Mouse (Mus musculus) liver, embryonic 14.5 days (tissue): ENCODE measurements around the gene Heatr5a. TPM values are rescaled to one million over a fixed set of nuclear protein-coding genes. Genes with fewer than 3 reads are reported as not detected.

Experiments
- ATAC-seq: fragments of 200-750 bp; cut with Nextera tagmentation; 2 replicates; pipeline ENCODE4 v1.8.0; 2017; ENCODE audit warnings: moderate number of reproducible peaks, mild to moderate bottlenecking, moderate library complexity; ENCODE audit not compliant: insufficient read depth
- DNase-seq, 3 experiments: peaks; one replicate each; pipeline ENCODE4 v3.0.0-alpha.2; 2012 to 2013; ENCODE audit warnings: low read depth in 3 of 3, low spot score in 3 of 3
- H3K27ac ChIP-seq: fragments of 300-500 bp; sonication (generic); 2 replicates; pipeline ENCODE4 v1.5.1; 2014; ENCODE audit warnings: moderate library complexity, mild to moderate bottlenecking, control low read depth, inconsistent platforms
- H3K27me3 ChIP-seq: fragments of 300-500 bp; sonication (generic); 2 replicates; pipeline ENCODE4 v1.6.1; 2014; ENCODE audit warnings: mild to moderate bottlenecking, low read length, moderate library complexity; ENCODE audit not compliant: control insufficient read depth, insufficient read depth
- H3K36me3 ChIP-seq: fragments of 300-500 bp; sonication (generic); replicated peaks from 2 replicates; pipeline ENCODE4 v1.6.1; 2014; ENCODE audit warnings: low read depth; ENCODE audit not compliant: control insufficient read depth, insufficient read depth
- H3K4me1 ChIP-seq, 2 experiments: fragments of 200-500 bp in 1 of 2; fragments of 300-500 bp in 1 of 2; sonication (generic) in 1 of 2; replicated peaks; 2 replicates each; pipeline ENCODE4 v1.6.1; 2012 to 2014; ENCODE audit warnings: antibody characterized with exemption in 1 of 2, inconsistent platforms in 1 of 2, low read length in 1 of 2; ENCODE audit not compliant: control insufficient read depth in 2 of 2, insufficient read depth in 2 of 2
- H3K4me2 ChIP-seq: fragments of 300-500 bp; sonication (generic); 2 replicates; pipeline ENCODE4 v1.6.1; 2014; ENCODE audit warnings: low read depth, mild to moderate bottlenecking, control low read depth, moderate library complexity
- H3K4me3 ChIP-seq, 2 experiments: fragments of 200-500 bp in 1 of 2; fragments of 300-500 bp in 1 of 2; sonication (generic) in 1 of 2; 2 replicates each; pipeline ENCODE4 v1.5.1; 2012 to 2014; ENCODE audit warnings: low read depth in 2 of 2, low read length in 2 of 2, mild to moderate bottlenecking in 2 of 2, control low read depth in 1 of 2, inconsistent platforms in 1 of 2, moderate library complexity in 1 of 2; ENCODE audit not compliant: insufficient read depth in 1 of 2
- H3K9ac ChIP-seq: fragments of 300-500 bp; sonication (generic); replicated peaks from 2 replicates; pipeline ENCODE4 v1.6.1; 2014; ENCODE audit warnings: mild to moderate bottlenecking, control low read depth, moderate library complexity
- H3K9me3 ChIP-seq: fragments of 300-500 bp; sonication (generic); 2 replicates; pipeline ENCODE4 v1.6.1; 2016; ENCODE audit warnings: low read length, mixed read lengths; ENCODE audit not compliant: control insufficient read depth
- CTCF ChIP-seq: IDR thresholded peaks from 2 replicates; pipeline ENCODE4 v1.5.1; 2016; ENCODE audit warnings: antibody characterized with exemption, low read depth, control low read depth
- EP300 ChIP-seq: IDR thresholded peaks from 2 replicates; pipeline ENCODE4 v1.6.1; 2016; ENCODE audit warnings: antibody characterized with exemption, low read depth
- WGBS: fragments of 180-500 bp; shearing (Covaris S2); extraction: QIAGEN DNeasy Blood & Tissue Kit; methylation state at CpG from one replicate; pipeline ENCODE4 v1.1.7; 2014; ENCODE audit not compliant: insufficient replicate concordance; 5-methylcytosine and 5-hydroxymethylcytosine counted together
- polyA plus RNA-seq, 2 experiments: library from polyadenylated mRNA; depleted of rRNA in 1 of 2; stranded (reverse) in 1 of 2; unstranded in 1 of 2; fragments of >200 nt; fragmentation: Nextera tagmentation in 1 of 2; extraction: Ambion mirVana in 1 of 2; gene quantifications; 2 replicates each; pipeline versions ENCODE4 v1.2.1 to v1.2.3; 2012 to 2014

The Heatr5a gene
- polyA plus RNA-seq, 2 experiments = 5.6 to 8.2 TPM

DNA sequence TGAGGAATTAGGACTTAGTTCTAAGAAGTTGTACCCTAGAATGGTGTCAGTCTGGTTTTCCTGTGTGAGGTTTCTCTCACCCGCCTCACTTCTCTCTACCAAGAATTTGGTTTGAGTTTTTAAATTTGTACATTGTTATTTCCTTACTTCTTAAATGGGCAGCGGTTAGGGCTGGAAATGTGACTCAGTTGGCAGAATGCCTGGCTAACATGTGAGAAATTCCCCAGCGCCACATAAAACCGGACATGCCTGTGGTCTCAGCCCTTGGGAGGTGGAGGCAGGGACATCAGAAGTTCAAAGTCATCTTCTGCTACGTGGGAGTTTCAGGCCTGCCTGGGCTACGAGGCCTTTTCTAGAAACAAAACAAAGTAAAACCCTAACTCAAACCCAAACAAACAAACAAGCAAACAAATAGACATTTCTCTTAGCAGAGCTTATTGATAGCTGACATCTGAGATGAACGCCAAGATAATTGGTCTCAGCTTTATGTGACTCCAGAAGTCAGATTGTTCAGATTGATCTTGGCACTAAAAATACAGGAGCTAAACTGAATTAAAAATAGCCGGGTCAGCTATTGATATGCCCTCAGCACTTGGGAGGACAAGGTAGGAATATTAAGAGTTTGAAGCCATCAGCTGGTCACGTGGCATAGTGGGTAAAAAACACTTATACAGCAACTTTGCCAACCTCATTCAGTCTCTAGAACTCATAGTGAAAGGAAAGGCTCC is 123.0 kb downstream of the Heatr5a start:
- Histone ChIP-seq H3K4me1 (peaks cover 54 to 57% of the 10 kb centered on the region in 2 experiments), H3K27ac (no peak overlapping the region), H3K36me3 (no peaks in the 10 kb centered on the region), H3K9ac (no peak overlapping the region), H3K9me3 (no peaks in the 10 kb centered on the region), H3K4me2 (no peak overlapping the region), H3K4me3 (no peak overlapping the region), H3K27me3 (no peaks in the 10 kb centered on the region)
- ATAC-seq = no peak
- no peak for TF ChIP-seq CTCF
- no peak for TF ChIP-seq EP300
- DNase-seq = no peak
- WGBS = 77% methylated on average over 9 of the region's 9 CpGs

DNA sequence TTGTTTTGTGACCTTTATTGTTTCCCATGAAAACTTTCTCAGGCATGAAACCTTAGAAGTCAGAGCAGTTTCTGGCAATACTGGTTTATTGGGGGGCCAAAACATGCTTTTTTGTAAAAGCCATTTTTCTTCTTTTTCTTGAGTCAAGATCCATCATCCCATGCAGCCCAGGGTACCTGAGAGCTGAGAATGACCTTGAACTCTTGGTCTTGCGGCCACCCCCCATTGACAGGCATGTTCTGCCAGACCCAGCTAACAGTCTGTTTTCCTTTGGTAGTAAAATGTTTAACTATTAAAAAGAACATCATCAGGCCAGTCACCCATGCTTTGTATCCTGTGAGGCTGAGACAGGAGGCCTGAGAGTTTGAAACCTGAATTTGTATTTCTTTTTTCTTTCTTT is 125.9 kb downstream of the Heatr5a start:
- TF ChIP-seq EP300 = no peak
- TF ChIP-seq CTCF = no peak
- peak overlapping the region; percentile 59 for H3K9ac ChIP-seq
- WGBS = 21% methylated on average over 1 of the region's 1 CpGs

GRCm38 (mm10) chr12:51844771-51845256 is 126.3 kb downstream of the Heatr5a start:
- Histone ChIP-seq H3K4me2 (peak overlapping the region; percentile 96), H3K9me3 (no peaks in the 10 kb centered on the region), H3K4me1 (peaks cover 53 to 60% of the 10 kb centered on the region in 2 experiments), H3K4me3 (peak overlapping the region; percentile 76 to 81), H3K27ac (peak overlapping the region; percentile 100), H3K27me3 (no peaks in the 10 kb centered on the region), H3K9ac (peak overlapping the region; percentile 97), H3K36me3 (no peaks in the 10 kb centered on the region)
- peak; percentile 98 for ATAC-seq
- peak; percentile 98 for DNase-seq
- WGBS = under 1% methylated on average over 17 of the region's 17 CpGs
- TF ChIP-seq CTCF (no peak), EP300 (peak; percentile 83)

More for the DNA sequence above, 125.9 kb downstream of the Heatr5a start:
- no peak for DNase-seq
- H3K4me1 ChIP-seq = peaks cover 57 to 65% of the 10 kb centered on the region in 2 experiments
- H3K27me3 ChIP-seq = no peaks in the 10 kb centered on the region
- peak overlapping the region in 1 of 2 experiments; percentile 81; a peak in 2 of 4 replicates for H3K4me3 ChIP-seq
- no peaks in the 10 kb centered on the region for H3K36me3 ChIP-seq
- ATAC-seq = peak; percentile 14
- H3K9me3 ChIP-seq = no peaks in the 10 kb centered on the region
- peak overlapping the region; percentile 96 for H3K4me2 ChIP-seq
- H3K27ac ChIP-seq = peak overlapping the region; percentile 100

- DNase-seq = no peak
- ATAC-seq = no peak
- Histone ChIP-seq H3K9ac (peak overlapping the region; percentile 97), H3K4me1 (peaks cover 51 to 55% of the 10 kb centered on the region in 2 experiments), H3K4me3 (peak overlapping the region; percentile 76 to 81), H3K4me2 (peak overlapping the region; percentile 96), H3K27me3 (no peaks in the 10 kb centered on the region), H3K9me3 (no peaks in the 10 kb centered on the region), H3K36me3 (no peaks in the 10 kb centered on the region), H3K27ac (peak overlapping the region; percentile 100)
- WGBS = 22% methylated on average over 15 of the region's 15 CpGs
- TF ChIP-seq CTCF (no peak), EP300 (no peak)
Observed at GRCm38 (mm10) chr12:51843576-51844520, 127.3 kb downstream of the Heatr5a start.
